Mouse (Mus musculus): ENCODE measurements around the gene Gm17677. TPM values are rescaled to one million over a fixed set of nuclear protein-coding genes. Genes with fewer than 3 reads are reported as not detected.

The Gm17677 gene
- not detected for polyA plus RNA-seq (2014; fragmentation: Illumina TruSeq; extraction: RNeasy Lipid Tissue Mini Kit (QIAGEN cat#74804); ENCODE audit: low replicate concordance)

GRCm38 (mm10) chr9:35740749-35741148 lies at the start of gene Gm17677:
Gm17677 (plus strand) TSS chr9:35741049.

GRCm38 (mm10) chr9:35778009-35778408 lies 37.2 kb downstream of the Gm17677 start, which contains the start of gene Gm17727:
Gm17727 (minus strand) TSS chr9:35778109.

GRCm38 (mm10) chr9:35790001-35790400 lies 49.2 kb downstream of the Gm17677 start, which contains the start of the genes Gm27235 and D730048I06Rik:
Gm27235 (minus strand) TSS chr9:35790101.
D730048I06Rik (minus strand) TSS chr9:35790112.

Other genes starting within 250 kb of the Gm17677 start
- not detected for gene Gm1113, start 222.8 kb upstream of the Gm17677 start, polyA plus RNA-seq (2014; fragmentation: Illumina TruSeq; extraction: RNeasy Lipid Tissue Mini Kit (QIAGEN cat#74804); ENCODE audit: low replicate concordance)
- 0.07 TPM for gene Ddx25, start 182.5 kb upstream of the Gm17677 start, polyA plus RNA-seq (2014; fragmentation: Illumina TruSeq; extraction: RNeasy Lipid Tissue Mini Kit (QIAGEN cat#74804); ENCODE audit: low replicate concordance)
- gene Pus3, start 182.5 kb upstream of the Gm17677 start, polyA plus RNA-seq (2014; fragmentation: Illumina TruSeq; extraction: RNeasy Lipid Tissue Mini Kit (QIAGEN cat#74804); ENCODE audit: low replicate concordance): 27.5 TPM
- 0.30 TPM for gene Pate2, start 170.8 kb upstream of the Gm17677 start, polyA plus RNA-seq (2014; fragmentation: Illumina TruSeq; extraction: RNeasy Lipid Tissue Mini Kit (QIAGEN cat#74804); ENCODE audit: low replicate concordance)
- 10.4 TPM for gene Hyls1, start 170.7 kb upstream of the Gm17677 start, polyA plus RNA-seq (2014; fragmentation: Illumina TruSeq; extraction: RNeasy Lipid Tissue Mini Kit (QIAGEN cat#74804); ENCODE audit: low replicate concordance)
- gene Pate4, start 129.1 kb upstream of the Gm17677 start, polyA plus RNA-seq (2014; fragmentation: Illumina TruSeq; extraction: RNeasy Lipid Tissue Mini Kit (QIAGEN cat#74804); ENCODE audit: low replicate concordance): 0.56 TPM
- not detected for gene Pate3, start 92.8 kb upstream of the Gm17677 start, polyA plus RNA-seq (2014; fragmentation: Illumina TruSeq; extraction: RNeasy Lipid Tissue Mini Kit (QIAGEN cat#74804); ENCODE audit: low replicate concordance)
- gene Pate1, start 53.7 kb upstream of the Gm17677 start, polyA plus RNA-seq (2014; fragmentation: Illumina TruSeq; extraction: RNeasy Lipid Tissue Mini Kit (QIAGEN cat#74804); ENCODE audit: low replicate concordance): not detected
- gene Gm17727, start 37.1 kb downstream of the Gm17677 start, polyA plus RNA-seq (2014; fragmentation: Illumina TruSeq; extraction: RNeasy Lipid Tissue Mini Kit (QIAGEN cat#74804); ENCODE audit: low replicate concordance): not detected
- not detected for gene Gm27235, start 49.1 kb downstream of the Gm17677 start, polyA plus RNA-seq (2014; fragmentation: Illumina TruSeq; extraction: RNeasy Lipid Tissue Mini Kit (QIAGEN cat#74804); ENCODE audit: low replicate concordance)
- gene D730048I06Rik, start 49.1 kb downstream of the Gm17677 start, polyA plus RNA-seq (2014; fragmentation: Illumina TruSeq; extraction: RNeasy Lipid Tissue Mini Kit (QIAGEN cat#74804); ENCODE audit: low replicate concordance): not detected
- not detected for gene 9230110F15Rik, start 103.1 kb downstream of the Gm17677 start, polyA plus RNA-seq (2014; fragmentation: Illumina TruSeq; extraction: RNeasy Lipid Tissue Mini Kit (QIAGEN cat#74804); ENCODE audit: low replicate concordance)
- not detected for gene 9230113P08Rik, start 167.4 kb downstream of the Gm17677 start, polyA plus RNA-seq (2014; fragmentation: Illumina TruSeq; extraction: RNeasy Lipid Tissue Mini Kit (QIAGEN cat#74804); ENCODE audit: low replicate concordance)